Mouse (Mus musculus) stomach, embryonic 16.5 days (tissue): ENCODE data around the gene Plxnc1. TPM values are rescaled to one million over a fixed set of nuclear protein-coding genes. Genes with fewer than 3 reads are reported as not detected.

Experiments used
- ATAC-seq: fragments of 200-750 bp; cut with Nextera tagmentation; 2 replicates; pipeline ENCODE4 v1.8.0; 2017; ENCODE audit warnings: moderate number of reproducible peaks, moderate TSS enrichment; ENCODE audit not compliant: insufficient read depth, low FRiP score
- H3K27ac ChIP-seq: fragments of 300-500 bp; sonication (generic); 2 replicates; pipeline ENCODE4 v1.5.1; 2014; ENCODE audit warnings: low read length
- H3K27me3 ChIP-seq: fragments of 300-500 bp; sonication (generic); 2 replicates; pipeline ENCODE4 v1.6.1; 2014; ENCODE audit warnings: low read length, control low read depth, mixed read lengths; ENCODE audit not compliant: control insufficient read depth, insufficient read depth
- H3K36me3 ChIP-seq: fragments of 300-500 bp; sonication (generic); 2 replicates; pipeline ENCODE4 v1.6.1; 2014; ENCODE audit warnings: low read length; ENCODE audit not compliant: control insufficient read depth, insufficient read depth
- H3K4me1 ChIP-seq: fragments of 300-500 bp; sonication (generic); 2 replicates; pipeline ENCODE4 v1.6.1; 2014; ENCODE audit warnings: low read length, control low read depth, mixed read lengths; ENCODE audit not compliant: control insufficient read depth, insufficient read depth
- H3K4me2 ChIP-seq: fragments of 300-500 bp; sonication (generic); 2 replicates; pipeline ENCODE4 v1.6.1; 2014; ENCODE audit warnings: low read depth, low read length, mixed read lengths
- H3K4me3 ChIP-seq: fragments of 300-500 bp; sonication (generic); replicated peaks from 2 replicates; pipeline ENCODE4 v1.5.1; 2014; ENCODE audit warnings: mild to moderate bottlenecking, low read length
- H3K9ac ChIP-seq: fragments of 300-500 bp; sonication (generic); 2 replicates; pipeline ENCODE4 v1.6.1; 2014; ENCODE audit warnings: low read length
- H3K9me3 ChIP-seq: fragments of 300-500 bp; sonication (generic); replicated peaks from 2 replicates; pipeline ENCODE4 v1.6.1; 2016; ENCODE audit warnings: low read length, control low read depth; ENCODE audit not compliant: control insufficient read depth
- WGBS: fragments of 180-500 bp; shearing (Covaris S2); extraction: QIAGEN DNeasy Blood & Tissue Kit; methylation state at CpG from one replicate; pipeline ENCODE4 v1.1.7; 2014; 5-methylcytosine and 5-hydroxymethylcytosine counted together
- polyA plus RNA-seq: library from polyadenylated mRNA; unstranded; fragments of >200 nt; fragmentation: Nextera tagmentation; extraction: Ambion mirVana; gene quantifications from 2 replicates; pipeline ENCODE4 v1.2.1, GENCODE M21; 2015

The Plxnc1 gene
- polyA plus RNA-seq, 1 experiment from 2014 or later = 1.9 TPM

- WGBS = 77% methylated on average over 7 of the region's 7 CpGs
- H3K36me3 ChIP-seq = no peaks in the 10 kb centered on the region
- H3K4me2 ChIP-seq = no peak overlapping the region
- no peaks in the 10 kb centered on the region for H3K27me3 ChIP-seq
- no peaks in the 10 kb centered on the region for H3K4me1 ChIP-seq
- ATAC-seq = no peak
- no peak overlapping the region for H3K9ac ChIP-seq
- H3K9me3 ChIP-seq = no peaks in the 10 kb centered on the region
- no peak overlapping the region for H3K27ac ChIP-seq
- H3K4me3 ChIP-seq = no peak overlapping the region
Observed at GRCm38 (mm10) chr10:94918618-94919017, 26.0 kb downstream of the Plxnc1 start.

GRCm38 (mm10) chr10:94917990-94918389, 26.6 kb downstream of the Plxnc1 start:
- 57% methylated on average over 2 of the region's 2 CpGs for WGBS
- H3K4me2 ChIP-seq = no peak overlapping the region
- no peaks in the 10 kb centered on the region for H3K27me3 ChIP-seq
- H3K36me3 ChIP-seq = no peaks in the 10 kb centered on the region
- H3K9me3 ChIP-seq = no peaks in the 10 kb centered on the region
- no peaks in the 10 kb centered on the region for H3K4me1 ChIP-seq
- H3K27ac ChIP-seq = no peak overlapping the region
- no peak for ATAC-seq
- H3K4me3 ChIP-seq = no peak overlapping the region
- no peak overlapping the region for H3K9ac ChIP-seq

- ATAC-seq = no peak
- H3K27me3 ChIP-seq = no peaks in the 10 kb centered on the region
Observed at GRCm38 (mm10) chr10:94917354-94917753, 27.3 kb downstream of the Plxnc1 start.

GRCm38 (mm10) chr10:94916610-94917009, 28.0 kb downstream of the Plxnc1 start:
- Histone ChIP-seq H3K27me3 (no peaks in the 10 kb centered on the region), H3K36me3 (no peaks in the 10 kb centered on the region), H3K4me1 (no peaks in the 10 kb centered on the region)

More at GRCm38 (mm10) chr10:94917354-94917753, 27.3 kb downstream of the Plxnc1 start:
- Histone ChIP-seq H3K36me3 (no peaks in the 10 kb centered on the region), H3K4me2 (no peak overlapping the region), H3K27ac (no peak overlapping the region), H3K9ac (no peak overlapping the region), H3K4me1 (no peaks in the 10 kb centered on the region), H3K9me3 (no peaks in the 10 kb centered on the region), H3K4me3 (no peak overlapping the region)
- 80% methylated on average over 4 of the region's 4 CpGs for WGBS

GRCm38 (mm10) chr10:94915746-94916145, 28.9 kb downstream of the Plxnc1 start:
- Histone ChIP-seq H3K27ac (no peak overlapping the region), H3K9ac (no peak overlapping the region), H3K36me3 (no peaks in the 10 kb centered on the region), H3K4me3 (no peak overlapping the region), H3K27me3 (no peaks in the 10 kb centered on the region), H3K4me1 (no peaks in the 10 kb centered on the region), H3K4me2 (no peak overlapping the region), H3K9me3 (no peaks in the 10 kb centered on the region)
- ATAC-seq = no peak
- WGBS = 95% methylated on average over 6 of the region's 6 CpGs

More at GRCm38 (mm10) chr10:94916610-94917009, 28.0 kb downstream of the Plxnc1 start:
- no peak for ATAC-seq
- Histone ChIP-seq H3K27ac (no peak overlapping the region), H3K4me2 (no peak overlapping the region), H3K4me3 (no peak overlapping the region), H3K9ac (no peak overlapping the region), H3K9me3 (no peaks in the 10 kb centered on the region)
- 86% methylated on average over 7 of the region's 7 CpGs for WGBS

- no peaks in the 10 kb centered on the region for H3K36me3 ChIP-seq
- WGBS = 82% methylated on average over 11 of the region's 11 CpGs
- H3K4me1 ChIP-seq = no peaks in the 10 kb centered on the region
- no peak for ATAC-seq
- H3K9ac ChIP-seq = no peak overlapping the region
- no peaks in the 10 kb centered on the region for H3K27me3 ChIP-seq
- no peak overlapping the region for H3K4me2 ChIP-seq
- no peak overlapping the region for H3K27ac ChIP-seq
- H3K4me3 ChIP-seq = no peak overlapping the region
- H3K9me3 ChIP-seq = no peaks in the 10 kb centered on the region
Observed at GRCm38 (mm10) chr10:94914081-94914480, 30.6 kb downstream of the Plxnc1 start.

GRCm38 (mm10) chr10:94913336-94913739, 31.3 kb downstream of the Plxnc1 start:
- H3K4me3 ChIP-seq = no peak overlapping the region
- no peaks in the 10 kb centered on the region for H3K4me1 ChIP-seq
- H3K27ac ChIP-seq = no peak overlapping the region
- no peaks in the 10 kb centered on the region for H3K9me3 ChIP-seq
- ATAC-seq = no peak
- H3K27me3 ChIP-seq = no peaks in the 10 kb centered on the region
- WGBS = 65% methylated on average over 5 of the region's 5 CpGs
- no peaks in the 10 kb centered on the region for H3K36me3 ChIP-seq
- no peak overlapping the region for H3K4me2 ChIP-seq
- no peak overlapping the region for H3K9ac ChIP-seq

- no peak overlapping the region for H3K4me2 ChIP-seq
- H3K9ac ChIP-seq = no peak overlapping the region
- H3K27me3 ChIP-seq = no peaks in the 10 kb centered on the region
- WGBS = 86% methylated on average over 1 of the region's 1 CpGs
- no peaks in the 10 kb centered on the region for H3K9me3 ChIP-seq
- no peak for ATAC-seq
- no peak overlapping the region for H3K27ac ChIP-seq
- H3K36me3 ChIP-seq = no peaks in the 10 kb centered on the region
- no peaks in the 10 kb centered on the region for H3K4me1 ChIP-seq
- H3K4me3 ChIP-seq = no peak overlapping the region
Observed at GRCm38 (mm10) chr10:94912551-94912950, 32.1 kb downstream of the Plxnc1 start.

- H3K36me3 ChIP-seq = no peaks in the 10 kb centered on the region
- H3K4me3 ChIP-seq = no peak overlapping the region
- no peaks in the 10 kb centered on the region for H3K27me3 ChIP-seq
- H3K9ac ChIP-seq = no peak overlapping the region
- no peaks in the 10 kb centered on the region for H3K4me1 ChIP-seq
- ATAC-seq = no peak
- H3K4me2 ChIP-seq = no peak overlapping the region
- 86% methylated on average over 6 of the region's 6 CpGs for WGBS
- no peaks in the 10 kb centered on the region for H3K9me3 ChIP-seq
- H3K27ac ChIP-seq = no peak overlapping the region
Observed at GRCm38 (mm10) chr10:94911102-94911501, 33.5 kb downstream of the Plxnc1 start.

GRCm38 (mm10) chr10:94910570-94910969, 34.1 kb downstream of the Plxnc1 start:
- WGBS = 93% methylated on average over 4 of the region's 4 CpGs
- Histone ChIP-seq H3K9ac (no peak overlapping the region), H3K4me1 (peaks cover 2% of the 10 kb centered on the region; the same call in 1 of the 2 replicates), H3K36me3 (no peaks in the 10 kb centered on the region), H3K4me3 (no peak overlapping the region), H3K27ac (no peak overlapping the region), H3K27me3 (no peaks in the 10 kb centered on the region), H3K9me3 (no peaks in the 10 kb centered on the region), H3K4me2 (no peak overlapping the region)
- ATAC-seq = no peak
